Mouse (Mus musculus): ENCODE measurements at regions not wholly inside any gene's neighbourhood (a gene's known extent, or its start where the extent isn't known, plus 50 kb on each side); places are given as distances from the start of the nearest gene placed in this dataset.

DNA sequence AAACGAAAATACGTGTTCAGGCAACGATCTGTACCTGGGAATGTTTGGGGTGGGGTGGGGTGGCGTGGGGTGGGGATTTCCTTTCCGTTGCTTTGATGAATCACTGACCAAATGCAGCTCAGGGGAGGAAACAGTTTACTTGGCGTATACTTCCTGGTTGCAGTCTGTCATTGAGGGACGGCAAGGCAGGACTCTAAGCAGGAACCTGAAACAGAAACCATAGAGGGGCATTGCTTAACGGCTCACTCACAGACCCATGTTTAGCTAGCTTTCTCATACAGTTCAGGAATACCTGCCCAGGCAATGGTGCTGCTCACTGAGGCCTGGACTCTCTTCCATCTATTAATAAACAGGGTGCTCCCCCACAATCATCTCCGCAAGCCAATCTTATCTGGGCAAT, 55.1 kb upstream of the Smox start:
- no peak for ATAC-seq (replicated peaks; ENCODE audit: insufficient number of reproducible peaks, low FRiP score, low TSS enrichment)
- 74% methylated on average over 9 of the region's 9 CpGs for WGBS (ENCODE audit: insufficient replicate concordance)

DNA sequence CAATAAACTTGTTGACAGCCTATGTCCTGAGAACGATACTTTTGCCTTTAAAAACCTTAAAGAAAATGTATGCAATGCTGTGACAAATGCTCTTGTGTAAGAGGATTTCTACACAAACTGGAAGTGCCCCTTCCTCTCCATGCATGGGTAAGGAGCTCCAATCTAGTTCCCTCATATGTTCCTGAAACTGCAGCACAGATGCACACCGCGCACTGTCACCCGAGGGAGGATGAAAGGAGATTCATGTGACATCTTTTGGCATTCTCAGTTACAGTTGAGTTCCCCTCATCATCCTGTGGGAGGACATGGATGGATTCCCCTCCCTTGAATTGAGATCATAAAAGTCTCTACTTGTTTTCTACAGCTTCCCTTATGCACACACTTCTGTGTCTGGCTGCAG, 60.8 kb upstream of the Smox start:
- Histone ChIP-seq H3K9me3 (replicated peaks; ENCODE audit: control insufficient read depth, low read length) (no peaks in the 10 kb centered on the region), H3K4me1 (ENCODE audit: control insufficient read depth, insufficient read depth, low read length) (no peaks in the 10 kb centered on the region), H3K4me3 (ENCODE audit: low read depth, low read length) (no peak overlapping the region), H3K36me3 (ENCODE audit: control insufficient read depth, insufficient read depth, low read length) (no peaks in the 10 kb centered on the region), H3K27ac (ENCODE audit: low read depth, low read length) (no peak overlapping the region), H3K4me2 (no peak overlapping the region), H3K27me3 (ENCODE audit: control insufficient read depth, insufficient read depth, low read length) (0 out of 2 replicates have a peak, but pooled peaks cover 2% of the 10 kb centered on the region), H3K9ac (ENCODE audit: low read depth, low read length) (no peak overlapping the region)
- WGBS (ENCODE audit: insufficient replicate concordance): 81% methylated on average over 4 of the region's 4 CpGs
- ATAC-seq (replicated peaks; ENCODE audit: insufficient number of reproducible peaks, low FRiP score, low TSS enrichment): no peak

More for the DNA sequence above, 55.1 kb upstream of the Smox start:
- no peak overlapping the region for H3K4me2 ChIP-seq
- no peak overlapping the region for H3K27ac ChIP-seq (ENCODE audit: low read depth, low read length)
- no peaks in the 10 kb centered on the region for H3K27me3 ChIP-seq (ENCODE audit: control insufficient read depth, insufficient read depth, low read length)
- no peak overlapping the region for H3K9ac ChIP-seq (ENCODE audit: low read depth, low read length)
- no peaks in the 10 kb centered on the region for H3K36me3 ChIP-seq (ENCODE audit: control insufficient read depth, insufficient read depth, low read length)
- no peaks in the 10 kb centered on the region for H3K4me1 ChIP-seq (ENCODE audit: control insufficient read depth, insufficient read depth, low read length)
- no peak overlapping the region for H3K4me3 ChIP-seq (ENCODE audit: low read depth, low read length)
- H3K9me3 ChIP-seq (replicated peaks; ENCODE audit: control insufficient read depth, low read length): no peaks in the 10 kb centered on the region

DNA sequence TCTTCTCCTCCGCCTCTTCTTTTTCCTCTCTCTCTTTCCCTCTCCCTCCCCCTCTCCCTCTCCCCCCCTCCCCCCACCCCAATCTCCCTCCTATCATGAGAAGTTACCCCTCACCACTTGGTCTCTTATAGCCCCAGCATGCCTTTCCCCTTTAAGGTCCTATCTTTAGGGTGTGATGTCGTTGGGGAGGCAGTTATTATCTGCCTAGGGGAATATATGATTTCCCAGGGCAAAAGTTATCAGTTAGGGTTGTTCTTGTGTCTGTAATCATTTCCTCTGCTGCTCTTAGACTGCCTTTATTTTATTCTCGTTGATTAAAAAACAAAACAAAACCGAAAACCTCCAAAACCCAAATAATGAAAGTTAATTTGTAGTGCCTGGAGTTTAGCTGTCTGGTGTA, 63.2 kb upstream of the Smox start:
- H3K4me1 ChIP-seq (ENCODE audit: control insufficient read depth, insufficient read depth, low read length): no peaks in the 10 kb centered on the region
- no peak for ATAC-seq (replicated peaks; ENCODE audit: insufficient number of reproducible peaks, low FRiP score, low TSS enrichment)
- H3K9ac ChIP-seq (ENCODE audit: low read depth, low read length): no peak overlapping the region
- H3K9me3 ChIP-seq (replicated peaks; ENCODE audit: control insufficient read depth, low read length): no peaks in the 10 kb centered on the region
- H3K4me2 ChIP-seq: no peak overlapping the region
- 49% methylated on average over 4 of the region's 4 CpGs for WGBS (ENCODE audit: insufficient replicate concordance)
- H3K4me3 ChIP-seq (ENCODE audit: low read depth, low read length): no peak overlapping the region
- no peaks in the 10 kb centered on the region for H3K36me3 ChIP-seq (ENCODE audit: control insufficient read depth, insufficient read depth, low read length)
- H3K27me3 ChIP-seq (ENCODE audit: control insufficient read depth, insufficient read depth, low read length): 0 out of 2 replicates have a peak, but pooled peaks cover 2% of the 10 kb centered on the region
- no peak overlapping the region for H3K27ac ChIP-seq (ENCODE audit: low read depth, low read length)

DNA sequence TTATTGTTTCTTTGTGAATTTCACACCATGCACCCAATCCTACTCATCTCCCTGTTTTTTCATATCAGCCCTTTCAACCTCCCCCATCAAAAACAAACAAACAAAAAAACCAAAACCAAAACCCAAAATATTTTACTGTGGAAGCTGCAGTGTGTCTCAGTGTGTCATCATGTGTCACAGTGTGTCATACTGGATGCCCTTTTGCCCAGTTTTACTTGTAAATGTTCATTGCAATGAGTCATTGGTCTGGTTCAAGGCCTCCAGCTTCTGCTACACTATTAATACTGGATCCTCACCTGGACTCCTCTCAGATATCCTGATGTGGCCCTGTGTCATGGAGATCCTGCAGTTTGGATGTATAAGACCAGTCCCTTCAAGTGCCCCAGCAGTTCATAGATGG, 64.4 kb upstream of the Smox start:
- no peak for ATAC-seq (replicated peaks; ENCODE audit: insufficient number of reproducible peaks, low FRiP score, low TSS enrichment)
- Histone ChIP-seq H3K4me3 (ENCODE audit: low read depth, low read length) (no peak overlapping the region), H3K9me3 (replicated peaks; ENCODE audit: control insufficient read depth, low read length) (no peaks in the 10 kb centered on the region), H3K9ac (ENCODE audit: low read depth, low read length) (no peak overlapping the region), H3K27me3 (ENCODE audit: control insufficient read depth, insufficient read depth, low read length) (0 out of 2 replicates have a peak, but pooled peaks cover 2% of the 10 kb centered on the region), H3K4me2 (no peak overlapping the region), H3K4me1 (ENCODE audit: control insufficient read depth, insufficient read depth, low read length) (no peaks in the 10 kb centered on the region), H3K27ac (ENCODE audit: low read depth, low read length) (no peak overlapping the region), H3K36me3 (ENCODE audit: control insufficient read depth, insufficient read depth, low read length) (no peaks in the 10 kb centered on the region)

DNA sequence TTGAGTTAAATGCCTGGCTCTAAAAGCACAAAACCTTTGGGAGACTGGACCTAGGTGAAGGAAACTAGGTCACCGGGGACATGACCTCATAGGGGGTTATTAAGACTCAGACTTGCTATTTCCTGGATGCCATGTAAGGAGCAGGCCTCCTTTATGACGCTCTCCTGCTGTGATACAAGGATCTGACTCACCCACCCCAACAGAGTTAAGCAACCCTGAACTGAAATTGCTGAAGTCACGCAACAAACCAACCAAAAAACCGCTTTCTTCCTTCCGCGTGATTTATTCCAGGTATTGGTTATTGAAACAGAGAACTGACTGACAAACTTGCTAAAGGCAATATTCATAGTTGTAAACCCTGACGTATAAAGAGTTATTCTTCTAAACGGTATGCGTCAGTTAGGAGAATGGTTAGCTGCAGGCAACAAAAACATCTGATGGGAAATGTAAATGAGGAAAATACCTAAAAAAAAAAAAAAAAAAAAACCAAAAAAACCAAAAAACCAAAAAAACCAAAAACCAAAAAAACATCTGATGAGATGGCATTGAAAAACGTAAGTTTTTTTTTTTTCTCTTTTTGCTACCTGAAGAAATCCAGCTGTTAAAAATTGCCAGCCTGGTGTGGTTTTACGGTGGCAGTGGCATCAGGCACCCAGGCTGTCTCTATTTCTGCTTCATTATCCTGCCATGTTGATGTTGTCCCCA, 67.5 kb upstream of the Smox start:
- Histone ChIP-seq H3K4me1 (ENCODE audit: control insufficient read depth, insufficient read depth, low read length) (no peaks in the 10 kb centered on the region), H3K27me3 (ENCODE audit: control insufficient read depth, insufficient read depth, low read length) (0 out of 2 replicates have a peak, but pooled peaks cover 3% of the 10 kb centered on the region), H3K27ac (ENCODE audit: low read depth, low read length) (no peak overlapping the region), H3K4me2 (no peak overlapping the region), H3K9ac (ENCODE audit: low read depth, low read length) (no peak overlapping the region), H3K9me3 (replicated peaks; ENCODE audit: control insufficient read depth, low read length) (no peaks in the 10 kb centered on the region), H3K4me3 (ENCODE audit: low read depth, low read length) (no peak overlapping the region), H3K36me3 (ENCODE audit: control insufficient read depth, insufficient read depth, low read length) (no peaks in the 10 kb centered on the region)
- WGBS (ENCODE audit: insufficient replicate concordance): 73% methylated on average over 11 of the region's 11 CpGs
- no peak for ATAC-seq (replicated peaks; ENCODE audit: insufficient number of reproducible peaks, low FRiP score, low TSS enrichment)

DNA sequence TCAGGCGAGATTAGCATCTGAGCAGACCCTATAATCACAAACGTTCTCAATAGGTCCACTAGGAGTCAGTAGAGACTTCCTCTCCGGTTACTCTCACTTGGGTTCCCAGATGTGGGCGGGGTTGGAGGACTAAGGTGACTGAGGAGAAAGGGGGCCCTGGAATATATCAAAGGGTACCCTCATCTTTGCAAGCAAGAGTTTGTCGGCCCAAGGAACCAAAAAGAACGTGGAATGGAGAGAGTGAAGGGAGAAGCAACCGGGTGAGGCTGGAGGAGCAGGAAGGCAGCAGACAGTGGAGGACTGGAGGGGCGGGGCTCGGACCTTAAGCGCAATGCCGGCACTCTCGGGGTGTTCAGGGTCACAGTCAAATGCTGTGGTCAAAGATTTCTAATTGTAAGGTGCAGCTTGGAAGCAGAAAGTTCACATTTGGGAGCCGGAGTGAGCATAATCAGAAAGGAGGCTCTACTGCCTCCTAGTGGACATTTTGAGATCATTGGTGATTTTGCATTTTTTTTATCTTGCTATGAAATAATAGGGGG, 68.3 kb upstream of the Smox start:
- H3K27me3 ChIP-seq (ENCODE audit: control insufficient read depth, insufficient read depth, low read length): 0 out of 2 replicates have a peak, but pooled peaks cover 3% of the 10 kb centered on the region
- no peak overlapping the region for H3K27ac ChIP-seq (ENCODE audit: low read depth, low read length)
- H3K4me1 ChIP-seq (ENCODE audit: control insufficient read depth, insufficient read depth, low read length): no peaks in the 10 kb centered on the region
- 2% methylated on average over 13 of the region's 13 CpGs for WGBS (ENCODE audit: insufficient replicate concordance)
- H3K9ac ChIP-seq (ENCODE audit: low read depth, low read length): peak overlapping the region; percentile 75
- 0 out of 2 replicates have a peak, but pooled peaks have one; percentile 39 for ATAC-seq (replicated peaks; ENCODE audit: insufficient number of reproducible peaks, low FRiP score, low TSS enrichment)
- H3K4me3 ChIP-seq (ENCODE audit: low read depth, low read length): peak overlapping the region; percentile 39
- no peaks in the 10 kb centered on the region for H3K36me3 ChIP-seq (ENCODE audit: control insufficient read depth, insufficient read depth, low read length)
- H3K4me2 ChIP-seq: peak overlapping the region; percentile 69
- no peaks in the 10 kb centered on the region for H3K9me3 ChIP-seq (replicated peaks; ENCODE audit: control insufficient read depth, low read length)

DNA sequence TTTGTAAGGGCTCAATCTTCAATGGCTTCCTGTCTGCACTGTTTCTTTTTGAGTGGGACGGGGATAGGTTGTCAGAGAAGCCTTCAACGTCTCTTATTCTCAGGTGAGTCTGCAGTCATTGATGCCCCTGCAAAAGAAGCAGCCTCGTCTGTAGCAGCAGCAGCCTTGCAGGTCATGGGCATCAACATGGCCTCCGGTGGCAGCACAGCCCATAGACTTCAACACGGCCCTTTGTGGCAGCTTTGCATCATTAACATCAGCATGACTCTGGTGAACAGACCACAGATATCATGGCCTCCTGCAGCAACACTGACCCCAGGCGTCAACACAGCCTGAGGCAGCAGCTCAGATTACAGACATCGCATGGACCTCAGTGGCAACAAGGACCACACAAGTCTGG, 65.4 kb upstream of the Rnf24 start:
- no peak overlapping the region for H3K4me3 ChIP-seq (ENCODE audit: low read depth, low read length)

DNA sequence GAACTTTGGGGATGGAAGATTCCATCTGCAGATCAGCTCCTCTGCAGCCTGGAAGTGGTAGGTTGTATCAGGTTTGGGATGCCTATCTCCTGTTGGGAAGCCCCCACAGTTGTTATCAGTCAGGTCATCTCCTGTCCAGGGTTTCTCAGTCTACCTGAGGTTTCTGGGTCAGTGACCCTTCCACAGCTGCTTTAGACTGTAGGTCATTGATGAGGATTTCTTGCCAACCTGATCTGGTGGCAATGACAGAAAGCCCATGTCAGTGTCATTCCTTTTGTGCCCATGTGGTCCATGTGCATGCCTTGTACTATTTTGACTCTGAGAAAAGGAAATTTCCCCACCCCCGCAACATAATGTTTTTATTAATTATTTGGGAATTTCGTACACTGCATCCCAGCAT, 64.8 kb upstream of the Rnf24 start:
- Histone ChIP-seq H3K27me3 (ENCODE audit: control insufficient read depth, insufficient read depth, low read length) (0 out of 2 replicates have a peak, but pooled peaks cover 3% of the 10 kb centered on the region), H3K4me1 (ENCODE audit: control insufficient read depth, insufficient read depth, low read length) (no peaks in the 10 kb centered on the region), H3K9me3 (replicated peaks; ENCODE audit: control insufficient read depth, low read length) (no peaks in the 10 kb centered on the region), H3K9ac (ENCODE audit: low read depth, low read length) (no peak overlapping the region), H3K4me3 (ENCODE audit: low read depth, low read length) (no peak overlapping the region), H3K27ac (ENCODE audit: low read depth, low read length) (no peak overlapping the region), H3K36me3 (ENCODE audit: control insufficient read depth, insufficient read depth, low read length) (no peaks in the 10 kb centered on the region), H3K4me2 (no peak overlapping the region)
- ATAC-seq (replicated peaks; ENCODE audit: insufficient number of reproducible peaks, low FRiP score, low TSS enrichment): no peak
- 77% methylated on average over 2 of the region's 2 CpGs for WGBS (ENCODE audit: insufficient replicate concordance)

More for the DNA sequence above, 65.4 kb upstream of the Rnf24 start:
- Histone ChIP-seq H3K27me3 (ENCODE audit: control insufficient read depth, insufficient read depth, low read length) (0 out of 2 replicates have a peak, but pooled peaks cover 3% of the 10 kb centered on the region), H3K9ac (ENCODE audit: low read depth, low read length) (no peak overlapping the region), H3K27ac (ENCODE audit: low read depth, low read length) (no peak overlapping the region), H3K4me2 (no peak overlapping the region), H3K9me3 (replicated peaks; ENCODE audit: control insufficient read depth, low read length) (no peaks in the 10 kb centered on the region), H3K36me3 (ENCODE audit: control insufficient read depth, insufficient read depth, low read length) (no peaks in the 10 kb centered on the region), H3K4me1 (ENCODE audit: control insufficient read depth, insufficient read depth, low read length) (no peaks in the 10 kb centered on the region)
- no peak for ATAC-seq (replicated peaks; ENCODE audit: insufficient number of reproducible peaks, low FRiP score, low TSS enrichment)
- 60% methylated on average over 7 of the region's 7 CpGs for WGBS (ENCODE audit: insufficient replicate concordance)

DNA sequence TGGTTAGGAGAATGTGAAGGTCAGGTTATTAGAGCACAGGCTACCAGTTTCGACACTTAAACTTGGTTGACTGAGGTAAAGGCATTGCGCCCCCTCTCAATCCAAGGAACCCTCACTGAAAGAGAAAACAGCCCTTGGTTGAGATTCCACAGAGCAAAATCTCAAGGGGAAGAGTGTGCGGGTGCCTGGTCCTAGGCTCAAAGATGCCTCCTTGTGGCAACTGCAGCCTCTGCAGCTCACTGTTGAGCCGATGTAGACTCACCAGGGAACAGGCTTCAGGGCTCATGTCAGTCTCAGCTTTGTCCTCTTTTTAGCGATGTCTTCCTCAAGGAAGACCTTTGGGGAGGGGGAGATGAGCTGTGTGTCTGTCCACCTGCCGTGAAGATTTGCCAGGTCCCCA, 63.8 kb upstream of the Rnf24 start:
- Histone ChIP-seq H3K36me3 (ENCODE audit: control insufficient read depth, insufficient read depth, low read length) (no peaks in the 10 kb centered on the region), H3K27me3 (ENCODE audit: control insufficient read depth, insufficient read depth, low read length) (0 out of 2 replicates have a peak, but pooled peaks cover 3% of the 10 kb centered on the region), H3K27ac (ENCODE audit: low read depth, low read length) (no peak overlapping the region), H3K4me1 (ENCODE audit: control insufficient read depth, insufficient read depth, low read length) (no peaks in the 10 kb centered on the region), H3K4me2 (no peak overlapping the region), H3K4me3 (ENCODE audit: low read depth, low read length) (no peak overlapping the region), H3K9me3 (replicated peaks; ENCODE audit: control insufficient read depth, low read length) (no peaks in the 10 kb centered on the region), H3K9ac (ENCODE audit: low read depth, low read length) (no peak overlapping the region)
- no peak for ATAC-seq (replicated peaks; ENCODE audit: insufficient number of reproducible peaks, low FRiP score, low TSS enrichment)
- 38% methylated on average over 6 of the region's 6 CpGs for WGBS (ENCODE audit: insufficient replicate concordance)
